Mouse (Mus musculus) hematopoietic multipotent progenitor cell, adult 10-12 weeks (in vitro differentiated cells): ENCODE data around the gene 1810009J06Rik. TPM values are rescaled to one million over a fixed set of nuclear protein-coding genes. Genes with fewer than 3 reads are reported as not detected.

Experiments used
- polyA plus RNA-seq: library from polyadenylated mRNA; stranded (reverse); fragments of >175 nt; gene quantifications from 2 replicates; pipeline ENCODE4 v1.2.3, GENCODE M21; 2012; ENCODE audit warnings: low replicate concordance

The 1810009J06Rik gene
- polyA plus RNA-seq: not detected in 2 replicates

DNA sequence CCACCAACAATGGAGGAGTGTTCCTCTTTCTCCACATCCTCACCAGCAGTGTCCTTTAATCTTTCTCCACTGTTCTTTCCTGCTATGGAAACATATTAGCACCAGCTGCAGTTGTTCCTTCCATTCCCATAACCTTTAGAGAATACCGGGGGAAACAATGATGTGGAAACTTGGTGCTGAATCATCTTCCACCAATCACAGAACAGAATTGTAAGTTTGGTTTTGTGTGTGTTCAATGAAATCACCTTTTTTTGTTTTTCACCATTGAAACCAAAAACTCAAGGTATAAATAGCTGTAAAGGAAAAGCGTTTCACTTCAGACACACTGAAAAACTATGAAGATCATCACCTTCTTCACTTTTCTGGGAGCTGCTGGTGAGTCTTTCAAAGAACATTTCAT, at the start of gene 1810009J06Rik:
TSS of gene 1810009J06Rik (plus strand) at position 301 of the 400 bp plus-strand sequence.

DNA sequence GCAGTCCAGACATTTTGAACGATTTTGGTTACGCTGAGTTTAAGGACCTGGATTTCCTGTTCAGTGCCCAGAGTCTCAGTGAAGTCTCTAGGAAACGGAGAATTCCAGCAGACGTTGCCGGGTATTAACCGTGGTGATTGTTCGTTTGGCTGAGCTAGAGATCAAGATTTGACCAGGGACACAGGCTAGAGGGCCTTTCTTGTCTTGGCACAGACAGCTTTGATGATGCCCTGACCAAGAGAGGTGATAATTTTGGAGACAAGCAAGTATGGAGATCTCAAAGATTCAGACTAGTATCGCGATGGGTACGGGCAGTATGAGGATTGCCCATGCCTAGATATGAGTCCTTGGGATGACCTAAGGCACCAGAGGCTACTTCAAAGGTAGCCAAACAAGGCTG, 24.1 kb upstream of the 1810009J06Rik start, which contains the start of gene 1700074P13Rik:
TSS of gene 1700074P13Rik (minus strand) at position 101 of the 400 bp plus-strand sequence.

DNA sequence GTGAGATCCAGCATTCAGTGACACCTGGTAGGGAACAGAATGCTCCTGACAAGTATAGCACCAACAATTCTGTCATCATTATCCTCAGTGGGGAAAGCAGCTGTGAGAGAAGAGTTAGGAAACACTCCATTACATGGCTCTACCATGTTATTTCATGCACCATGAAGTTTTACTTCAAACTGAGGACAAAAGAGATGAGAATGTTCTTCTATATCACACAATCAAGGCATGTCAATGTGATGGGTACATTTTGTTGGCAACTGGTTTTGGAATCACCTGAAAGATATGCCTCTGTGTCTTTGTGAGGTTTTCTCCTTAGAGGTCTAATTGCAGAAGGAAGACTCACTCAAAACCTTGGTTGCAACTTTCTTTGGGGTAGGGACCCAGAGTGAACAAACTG, 12.8 kb upstream of the 1810009J06Rik start, which contains the start of gene Gm4744:
TSS of gene Gm4744 (minus strand) at position 101 of the 400 bp plus-strand sequence.

GRCm38 (mm10) chr6:40999379-40999778, 34.8 kb downstream of the 1810009J06Rik start, which contains the start of gene Gm2663:
TSS of gene Gm2663 (minus strand) at chr6:40999479.

Other genes with a start within 250 kb of the 1810009J06Rik start
- not detected in 2 replicates for gene Moxd2, start 77.3 kb upstream of the 1810009J06Rik start, polyA plus RNA-seq
- not detected in 2 replicates for gene Prss58, start 64.4 kb upstream of the 1810009J06Rik start, polyA plus RNA-seq
- gene 1700074P13Rik, start 24.2 kb upstream of the 1810009J06Rik start, polyA plus RNA-seq: not detected in 2 replicates
- not detected in 2 replicates for gene Gm4744, start 12.9 kb upstream of the 1810009J06Rik start, polyA plus RNA-seq
- not detected in 2 replicates for gene Gm2663, start 34.7 kb downstream of the 1810009J06Rik start, polyA plus RNA-seq
- 0.10 and 0.22 TPM in 2 replicates for gene 2210010C04Rik, start 70.8 kb downstream of the 1810009J06Rik start, polyA plus RNA-seq